Comparison of ENCODE assay signal across 8 mouse cellular contexts in the genomic region with DNA sequence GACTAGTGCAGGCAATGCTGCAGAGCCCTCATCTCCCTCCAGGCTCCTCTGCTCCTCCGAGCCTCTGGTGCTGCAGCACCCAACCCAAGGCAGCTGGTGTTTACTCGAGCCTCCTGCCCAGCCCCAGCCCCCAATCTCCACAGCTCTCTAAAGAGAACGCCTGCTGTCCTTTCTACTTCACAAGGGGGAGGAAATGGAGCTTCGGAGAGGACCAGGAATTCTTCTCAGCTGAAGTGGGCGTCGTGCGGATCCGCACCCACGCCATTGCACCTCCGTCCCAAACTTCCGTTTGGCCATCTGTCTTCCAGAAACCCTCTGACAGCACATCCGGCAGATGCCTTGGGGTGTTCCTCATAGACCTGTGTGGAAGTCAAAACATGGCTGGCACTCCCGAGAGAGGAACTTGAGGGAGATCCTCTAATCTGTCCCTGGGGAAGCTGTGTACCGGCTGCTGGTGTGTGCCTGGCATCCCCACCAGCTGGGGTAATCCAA. TPM values are rescaled to one million over a fixed set of nuclear protein-coding genes. Genes with fewer than 3 reads are reported as not detected.
DNase-seq lines count a peak whose midpoint lies in the region; ATAC-seq and TF ChIP-seq lines count a peak whose summit lies in the region.

No protein-coding gene starts in this region.

- no peaks in the 10 kb centered on the region for H3K36me3 ChIP-seq in forebrain, embryonic 14.5 days (ENCODE audit: control insufficient read depth, insufficient read depth, low read length)

- DNase-seq in layer of hippocampus, adult 11-12 months (ENCODE audit: low spot score), result peak; percentile 50
- DNase-seq in layer of hippocampus, adult 9-10 months (ENCODE audit: low spot score), result no peak
- DNase-seq in brain, adult 2 months (ENCODE audit: low read depth, low spot score), result peak; percentile 88
- peak; percentile 29 for DNase-seq in forebrain, embryonic 14.5 days (ENCODE audit: low spot score)
- peak; percentile 65 to 74 for DNase-seq in left cerebral cortex, adult 2 months (ENCODE audit: extremely low spot score in 1 of 2, low spot score in 2 of 2)
- peak; percentile 85 for DNase-seq in telencephalon, adult 2 months (ENCODE audit: low read depth, low spot score)
- DNase-seq in spleen, adult 12 weeks (ENCODE audit: low spot score), result no peak
- no peak for DNase-seq in adrenal gland, adult 2 months

- H3K9me3 ChIP-seq in forebrain, embryonic 14.5 days (replicated peaks; ENCODE audit: control insufficient read depth, low read length), result no peaks in the 10 kb centered on the region

- H3K27ac ChIP-seq in forebrain, embryonic 14.5 days (ENCODE audit: low read depth, low read length), result no peak overlapping the region
- 0 out of 2 replicates have a peak overlapping the region, but pooled peaks have one; percentile 24 for H3K27ac ChIP-seq in left cerebral cortex, adult 2 months

- no peak overlapping the region for H3K4me3 ChIP-seq in forebrain, embryonic 14.5 days (ENCODE audit: low read depth, low read length)
- H3K4me3 ChIP-seq in left cerebral cortex, adult 2 months, result no peak overlapping the region

- H3K27me3 ChIP-seq in forebrain, embryonic 14.5 days (replicated peaks; ENCODE audit: control insufficient read depth, insufficient read depth, low read length), result no peaks in the 10 kb centered on the region

- no peak overlapping the region for H3K9ac ChIP-seq in forebrain, embryonic 14.5 days (ENCODE audit: low read length)

- ATAC-seq in forebrain, embryonic 14.5 days, result peak; percentile 29; the same call in 1 of the 2 replicates

- peak; percentile 11 for TF ChIP-seq CTCF in left cerebral cortex, adult 2 months (IDR thresholded peaks at IDR 0.05)

- peaks cover 6% of the 10 kb centered on the region; the same call in 1 of the 2 replicates for H3K4me1 ChIP-seq in forebrain, embryonic 14.5 days (ENCODE audit: control insufficient read depth, insufficient read depth, low read length)

- H3K4me2 ChIP-seq in forebrain, embryonic 14.5 days (ENCODE audit: low read length), result no peak overlapping the region

- WGBS in forebrain, embryonic 14.5 days, result 67% methylated on average over 14 of the region's 14 CpGs

- intact Hi-C loops in left cerebral cortex, adult 2 months (cut with DNase I), result loop anchor here (1.0 to 2.0 kb wide), 4 partner anchors 15 to 146 kb away; no protein-coding TSS in a partner anchor

RNA-seq across cellular contexts. Expression of gene Sik1, which starts 22.1 kb away (rescaled TPM):
- polyA plus RNA-seq in forebrain, embryonic 14.5 days (2014; fragmentation: Nextera tagmentation; extraction: Ambion mirVana), result 12.2 and 14.7 TPM in 2 replicates
- 10 to 100 TPM; 24.5 to 39.5 TPM for total RNA-seq in left cerebral cortex, adult 2 months (2021)
- 10 to 100 TPM; 60.5 to 77.1 TPM for total RNA-seq in adrenal gland, adult 2 months (2021)
- polyA plus RNA-seq in adrenal gland, adult 2 months (2012; rRNA removed), result 23.4 and 48.1 TPM in 2 replicates

Comparison
In these comparisons a context has a peak if more than half of its experiments do, and no peak if none do; other contexts are left out.
1. DNase-seq: peak in layer of hippocampus, adult 11-12 months (single experiment), brain, adult 2 months (single experiment), forebrain, embryonic 14.5 days (single experiment), left cerebral cortex, adult 2 months (2 of 2) and telencephalon, adult 2 months (single experiment); none in layer of hippocampus, adult 9-10 months (single experiment), spleen, adult 12 weeks (single experiment) and adrenal gland, adult 2 months (single experiment).